Mouse (Mus musculus): ENCODE measurements around the gene Grm8. TPM values are rescaled to one million over a fixed set of nuclear protein-coding genes. Genes with fewer than 3 reads are reported as not detected.

Grm8 gene
- polyA plus RNA-seq, 1 experiment from 2014 or later, result 7.7 TPM

GRCm38 (mm10) chr6:27812789-27813188 lies 322.2 kb downstream of the Grm8 start:
- no peak for ATAC-seq (ENCODE audit: low read depth)
- H3K36me3 ChIP-seq, result no peaks in the 10 kb centered on the region

GRCm38 (mm10) chr6:27809996-27810395 lies 325.0 kb downstream of the Grm8 start:
- Histone ChIP-seq H3K27me3 (no peaks in the 10 kb centered on the region), H3K27ac (replicated peaks) (no peak overlapping the region), H3K4me3 (no peak overlapping the region), H3K36me3 (no peaks in the 10 kb centered on the region), H3K9ac (no peak overlapping the region), H3K4me2 (no peak overlapping the region), H3K4me1 (replicated peaks) (no peaks in the 10 kb centered on the region), H3K9me3 (no peaks in the 10 kb centered on the region)
- ATAC-seq (ENCODE audit: low read depth), result no peak
- WGBS, result 82% methylated on average over 6 of the region's 6 CpGs

More at GRCm38 (mm10) chr6:27812789-27813188, 322.2 kb downstream of the Grm8 start:
- no peaks in the 10 kb centered on the region for H3K27me3 ChIP-seq
- no peak overlapping the region for H3K4me3 ChIP-seq
- H3K9ac ChIP-seq, result no peak overlapping the region
- H3K9me3 ChIP-seq, result no peaks in the 10 kb centered on the region
- H3K27ac ChIP-seq (replicated peaks), result no peak overlapping the region
- 76% methylated on average over 5 of the region's 5 CpGs for WGBS
- no peaks in the 10 kb centered on the region for H3K4me1 ChIP-seq (replicated peaks)
- no peak overlapping the region for H3K4me2 ChIP-seq

- H3K36me3 ChIP-seq, result no peaks in the 10 kb centered on the region
- no peaks in the 10 kb centered on the region for H3K27me3 ChIP-seq
- no peaks in the 10 kb centered on the region for H3K9me3 ChIP-seq
- H3K4me2 ChIP-seq, result no peak overlapping the region
- H3K27ac ChIP-seq (replicated peaks), result no peak overlapping the region
- no peaks in the 10 kb centered on the region for H3K4me1 ChIP-seq (replicated peaks)
- no peak for ATAC-seq (ENCODE audit: low read depth)
- no peak overlapping the region for H3K4me3 ChIP-seq
- no peak overlapping the region for H3K9ac ChIP-seq
Observed at GRCm38 (mm10) chr6:27806741-27807140, 328.2 kb downstream of the Grm8 start.

GRCm38 (mm10) chr6:27800881-27801572 lies 334.0 kb downstream of the Grm8 start:
- H3K9ac ChIP-seq, result no peak overlapping the region
- no peaks in the 10 kb centered on the region for H3K4me1 ChIP-seq (replicated peaks)
- no peaks in the 10 kb centered on the region for H3K27me3 ChIP-seq
- WGBS, result 46% methylated on average over 6 of the region's 6 CpGs
- no peaks in the 10 kb centered on the region for H3K36me3 ChIP-seq
- 0 out of 2 replicates have a peak, but pooled peaks have one; percentile 59 for ATAC-seq (ENCODE audit: low read depth)
- no peak overlapping the region for H3K4me3 ChIP-seq
- no peak overlapping the region for H3K4me2 ChIP-seq
- no peak overlapping the region for H3K27ac ChIP-seq (replicated peaks)
- no peaks in the 10 kb centered on the region for H3K9me3 ChIP-seq

GRCm38 (mm10) chr6:27798735-27799134 lies 336.2 kb downstream of the Grm8 start:
- Histone ChIP-seq H3K4me1 (replicated peaks) (no peaks in the 10 kb centered on the region), H3K27ac (replicated peaks) (no peak overlapping the region), H3K4me3 (no peak overlapping the region), H3K9ac (no peak overlapping the region), H3K27me3 (no peaks in the 10 kb centered on the region), H3K4me2 (no peak overlapping the region), H3K36me3 (no peaks in the 10 kb centered on the region), H3K9me3 (no peaks in the 10 kb centered on the region)
- 89% methylated on average over 3 of the region's 3 CpGs for WGBS
- ATAC-seq (ENCODE audit: low read depth), result no peak

- ATAC-seq (ENCODE audit: low read depth), result no peak
- no peak overlapping the region for H3K4me2 ChIP-seq
- H3K36me3 ChIP-seq, result no peaks in the 10 kb centered on the region
- H3K4me1 ChIP-seq (replicated peaks), result no peaks in the 10 kb centered on the region
- H3K4me3 ChIP-seq, result no peak overlapping the region
- H3K27ac ChIP-seq (replicated peaks), result no peak overlapping the region
- WGBS, result 92% methylated on average over 3 of the region's 3 CpGs
- H3K27me3 ChIP-seq, result no peaks in the 10 kb centered on the region
- H3K9me3 ChIP-seq, result no peaks in the 10 kb centered on the region
- no peak overlapping the region for H3K9ac ChIP-seq
Observed at GRCm38 (mm10) chr6:27789566-27789965, 345.4 kb downstream of the Grm8 start.

- no peak overlapping the region for H3K4me3 ChIP-seq
- H3K27me3 ChIP-seq, result no peaks in the 10 kb centered on the region
- ATAC-seq (ENCODE audit: low read depth), result no peak
- no peak overlapping the region for H3K4me2 ChIP-seq
- H3K9ac ChIP-seq, result no peak overlapping the region
- 81% methylated on average over 4 of the region's 4 CpGs for WGBS
- H3K4me1 ChIP-seq (replicated peaks), result no peaks in the 10 kb centered on the region
- no peaks in the 10 kb centered on the region for H3K36me3 ChIP-seq
- no peaks in the 10 kb centered on the region for H3K9me3 ChIP-seq
- no peak overlapping the region for H3K27ac ChIP-seq (replicated peaks)
Observed at GRCm38 (mm10) chr6:27789151-27789550, 345.8 kb downstream of the Grm8 start.

GRCm38 (mm10) chr6:27782251-27782650 lies 352.7 kb downstream of the Grm8 start:
- Histone ChIP-seq H3K4me3 (no peak overlapping the region), H3K4me1 (replicated peaks) (no peaks in the 10 kb centered on the region), H3K4me2 (no peak overlapping the region), H3K36me3 (no peaks in the 10 kb centered on the region), H3K27ac (replicated peaks) (no peak overlapping the region), H3K27me3 (no peaks in the 10 kb centered on the region), H3K9ac (no peak overlapping the region), H3K9me3 (no peaks in the 10 kb centered on the region)
- ATAC-seq (ENCODE audit: low read depth), result no peak
- 83% methylated on average over 1 of the region's 1 CpGs for WGBS

GRCm38 (mm10) chr6:27781371-27781770 lies 353.6 kb downstream of the Grm8 start:
- no peak overlapping the region for H3K4me3 ChIP-seq
- no peak overlapping the region for H3K4me2 ChIP-seq
- no peaks in the 10 kb centered on the region for H3K4me1 ChIP-seq (replicated peaks)
- no peak for ATAC-seq (ENCODE audit: low read depth)
- H3K9ac ChIP-seq, result no peak overlapping the region
- H3K27ac ChIP-seq (replicated peaks), result no peak overlapping the region
- H3K9me3 ChIP-seq, result no peaks in the 10 kb centered on the region
- WGBS, result 88% methylated on average over 3 of the region's 3 CpGs
- no peaks in the 10 kb centered on the region for H3K36me3 ChIP-seq
- no peaks in the 10 kb centered on the region for H3K27me3 ChIP-seq

GRCm38 (mm10) chr6:27775646-27776271 lies 359.2 kb downstream of the Grm8 start:
- no peak overlapping the region for H3K4me2 ChIP-seq
- H3K27me3 ChIP-seq, result no peaks in the 10 kb centered on the region
- H3K4me3 ChIP-seq, result no peak overlapping the region
- H3K36me3 ChIP-seq, result no peaks in the 10 kb centered on the region
- 89% methylated on average over 4 of the region's 4 CpGs for WGBS
- no peak overlapping the region for H3K9ac ChIP-seq
- H3K4me1 ChIP-seq (replicated peaks), result no peaks in the 10 kb centered on the region
- no peaks in the 10 kb centered on the region for H3K9me3 ChIP-seq
- H3K27ac ChIP-seq (replicated peaks), result no peak overlapping the region
- ATAC-seq (ENCODE audit: low read depth), result no peak

- Histone ChIP-seq H3K9me3 (no peaks in the 10 kb centered on the region), H3K9ac (no peak overlapping the region), H3K27me3 (no peaks in the 10 kb centered on the region), H3K4me1 (replicated peaks) (no peaks in the 10 kb centered on the region), H3K4me2 (no peak overlapping the region), H3K27ac (replicated peaks) (no peak overlapping the region), H3K4me3 (no peak overlapping the region), H3K36me3 (no peaks in the 10 kb centered on the region)
- no peak for ATAC-seq (ENCODE audit: low read depth)
- WGBS, result 93% methylated on average over 6 of the region's 6 CpGs
Observed at GRCm38 (mm10) chr6:27762061-27762460, 372.9 kb downstream of the Grm8 start.

GRCm38 (mm10) chr6:27753290-27753829 lies 381.6 kb downstream of the Grm8 start:
- Histone ChIP-seq H3K27ac (replicated peaks) (no peak overlapping the region), H3K4me2 (no peak overlapping the region), H3K27me3 (no peaks in the 10 kb centered on the region), H3K36me3 (no peaks in the 10 kb centered on the region), H3K9me3 (no peaks in the 10 kb centered on the region), H3K4me1 (replicated peaks) (no peaks in the 10 kb centered on the region), H3K9ac (no peak overlapping the region), H3K4me3 (no peak overlapping the region)
- ATAC-seq (ENCODE audit: low read depth), result no peak
- 88% methylated on average over 2 of the region's 2 CpGs for WGBS

Data from neural tube, embryonic 13.5 days (tissue).